Mouse (Mus musculus): Measurements from ENCODE around the gene 1700025G04Rik.

- TF ChIP-seq POLR2A (IDR thresholded peaks at IDR 0.05; ENCODE audit: low read depth, low read length): no peak
- TF ChIP-seq ZMIZ1 (IDR thresholded peaks at IDR 0.05; ENCODE audit: low read depth, low read length): no peak
- TF ChIP-seq CTCF (conservative IDR thresholded peaks at IDR 0.05 in 1 of 2, IDR thresholded peaks at IDR 0.05 in 1 of 2; ENCODE audit: low read depth in 2 of 2, low read length in 2 of 2): no peak
- no peak for TF ChIP-seq RAD21 (IDR thresholded peaks at IDR 0.05; ENCODE audit: low read depth, low read length)
- TF ChIP-seq BHLHE40 (IDR thresholded peaks at IDR 0.05; ENCODE audit: low read depth, low read length): no peak
- no peak for TF ChIP-seq USF1 (IDR thresholded peaks at IDR 0.05; ENCODE audit: low read depth, low read length)
- no peak for TF ChIP-seq MAFK (IDR thresholded peaks at IDR 0.05; ENCODE audit: insufficient replicate concordance, low read length)
- TF ChIP-seq MYC (IDR thresholded peaks at IDR 0.05; ENCODE audit: low read depth, low read length): no peak
- no peak for TF ChIP-seq EP300 (IDR thresholded peaks at IDR 0.05; ENCODE audit: low read length)
- no peak for TF ChIP-seq SMC3 (IDR thresholded peaks at IDR 0.05; ENCODE audit: low read depth, low read length)
- no peak for TF ChIP-seq CHD2 (IDR thresholded peaks at IDR 0.05; ENCODE audit: low read length)
- TF ChIP-seq ETS1 (conservative IDR thresholded peaks at IDR 0.05; ENCODE audit: low read depth, low read length): no peak
Measured at GRCm38 (mm10) chr1:152060265-152060664, 29.7 kb downstream of the 1700025G04Rik start.
